Comparison of ENCODE assay signal across 11 mouse cellular contexts in genomic region chr12:85201830-85202147, GRCm38 (mm10). TPM values are rescaled to one million over a fixed set of nuclear protein-coding genes. Genes with fewer than 3 reads are reported as not detected.
DNase-seq lines count a peak whose midpoint lies in the region; ATAC-seq lines count a peak whose summit lies in the region.
"Had no signal": no experiment of that assay in that cellular context is flagged by ENCODE, and none has a peak within 500 bp of the region (broad histone marks: within the 10 kb centered on the region; RNA-seq: fewer than 3 reads in every experiment).

No protein-coding gene starts in this region.

- H3K36me3 ChIP-seq in kidney, embryonic 16.5 days (ENCODE audit: insufficient read depth, low read length): no peaks in the 10 kb centered on the region
- H3K36me3 ChIP-seq in embryonic facial prominence, embryonic 10.5 days (replicated peaks): no peaks in the 10 kb centered on the region
- no peaks in the 10 kb centered on the region for H3K36me3 ChIP-seq in hindbrain, embryonic 12.5 days
- H3K36me3 ChIP-seq in midbrain, embryonic 13.5 days: no peaks in the 10 kb centered on the region
- H3K36me3 ChIP-seq: stomach, embryonic 15.5 days had no signal

- H3K4me3 ChIP-seq in kidney, embryonic 16.5 days (ENCODE audit: low read length): no peak overlapping the region
- H3K4me3 ChIP-seq in embryonic facial prominence, embryonic 10.5 days: peak overlapping the region; percentile 35; the same call in 1 of the 2 replicates
- no peak overlapping the region for H3K4me3 ChIP-seq in hindbrain, embryonic 12.5 days
- H3K4me3 ChIP-seq in midbrain, embryonic 13.5 days (replicated peaks): no peak overlapping the region
- H3K4me3 ChIP-seq: stomach, embryonic 15.5 days had no signal

- no peak for ATAC-seq in kidney, embryonic 16.5 days (ENCODE audit: low FRiP score, low TSS enrichment)
- ATAC-seq in hindbrain, embryonic 12.5 days (ENCODE audit: low FRiP score): no peak
- no peak for ATAC-seq in midbrain, embryonic 13.5 days

- H3K9me3 ChIP-seq in kidney, embryonic 16.5 days (ENCODE audit: low read length): no peaks in the 10 kb centered on the region
- H3K9me3 ChIP-seq in embryonic facial prominence, embryonic 10.5 days: no peaks in the 10 kb centered on the region
- no peaks in the 10 kb centered on the region for H3K9me3 ChIP-seq in hindbrain, embryonic 12.5 days (replicated peaks)
- no peaks in the 10 kb centered on the region for H3K9me3 ChIP-seq in midbrain, embryonic 13.5 days
- H3K9me3 ChIP-seq: stomach, embryonic 15.5 days had no signal

- H3K4me2 ChIP-seq in kidney, embryonic 16.5 days (replicated peaks; ENCODE audit: low read depth, low read length): no peak overlapping the region
- H3K4me2 ChIP-seq in hindbrain, embryonic 12.5 days (replicated peaks): no peak overlapping the region
- no peak overlapping the region for H3K4me2 ChIP-seq in midbrain, embryonic 13.5 days (replicated peaks)
- H3K4me2 ChIP-seq: heart, embryonic 11.5 days; stomach, embryonic 15.5 days had no signal

- DNase-seq in kidney, adult 9 months: no peak
- no peak for DNase-seq in embryonic facial prominence, embryonic 10.5 days (ENCODE audit: low spot score)
- no peak for DNase-seq in adrenal gland, postnatal 25 days
- DNase-seq in cerebellum, adult 9-10 months: no peak
- DNase-seq in urinary bladder, postnatal 36 days (ENCODE audit: low spot score in 2 of 2): no peak
- DNase-seq: right cerebral cortex, postnatal 14 days had no signal

- H3K9ac ChIP-seq in kidney, embryonic 16.5 days (replicated peaks; ENCODE audit: low read length): no peak overlapping the region
- no peak overlapping the region; the same call in 1 of the 2 replicates for H3K9ac ChIP-seq in hindbrain, embryonic 12.5 days
- H3K9ac ChIP-seq in midbrain, embryonic 13.5 days (replicated peaks): no peak overlapping the region
- H3K9ac ChIP-seq: stomach, embryonic 15.5 days had no signal

- 60% methylated on average over 2 of the region's 2 CpGs for WGBS in kidney, embryonic 16.5 days
- WGBS in embryonic facial prominence, embryonic 10.5 days: 70% methylated on average over 2 of the region's 2 CpGs
- WGBS in hindbrain, embryonic 12.5 days: 87% methylated on average over 2 of the region's 2 CpGs
- WGBS in midbrain, embryonic 13.5 days: 76% methylated on average over 2 of the region's 2 CpGs

- H3K27me3 ChIP-seq in kidney, embryonic 16.5 days (ENCODE audit: insufficient read depth, low read length): no peaks in the 10 kb centered on the region
- peaks cover 30% of the 10 kb centered on the region for H3K27me3 ChIP-seq in embryonic facial prominence, embryonic 10.5 days (replicated peaks; ENCODE audit: low read depth, poor library complexity, severe bottlenecking)
- H3K27me3 ChIP-seq in hindbrain, embryonic 12.5 days: peaks cover 10% of the 10 kb centered on the region; the same call in 1 of the 2 replicates
- H3K27me3 ChIP-seq in midbrain, embryonic 13.5 days: no peaks in the 10 kb centered on the region
- H3K27me3 ChIP-seq: stomach, embryonic 15.5 days had no signal

- peak overlapping the region; percentile 41 for H3K27ac ChIP-seq in kidney, embryonic 16.5 days (ENCODE audit: low read length)
- peak overlapping the region; percentile 77 for H3K27ac ChIP-seq in embryonic facial prominence, embryonic 10.5 days (replicated peaks)
- peak overlapping the region; percentile 53 for H3K27ac ChIP-seq in hindbrain, embryonic 12.5 days
- peak overlapping the region; percentile 71; the same call in 1 of the 2 replicates for H3K27ac ChIP-seq in midbrain, embryonic 13.5 days

- peaks cover 30% of the 10 kb centered on the region for H3K4me1 ChIP-seq in kidney, embryonic 16.5 days (ENCODE audit: insufficient read depth, low read length)
- H3K4me1 ChIP-seq in embryonic facial prominence, embryonic 10.5 days: peaks cover 65% of the 10 kb centered on the region
- peaks cover 23% of the 10 kb centered on the region for H3K4me1 ChIP-seq in hindbrain, embryonic 12.5 days
- H3K4me1 ChIP-seq in midbrain, embryonic 13.5 days (replicated peaks): peaks cover 19% of the 10 kb centered on the region

RNA-seq across cellular contexts. Expression of gene Eif2b2, which starts 17.5 kb away (rescaled TPM):
- polyA plus RNA-seq in kidney, embryonic 16.5 days (2015; fragmentation: Nextera tagmentation; extraction: Ambion mirVana): 108 and 110 TPM in 2 replicates
- polyA plus RNA-seq in embryonic facial prominence, embryonic 10.5 days (2016; fragmentation: Nextera tagmentation; extraction: Ambion mirVana): 119 and 122 TPM in 2 replicates
- 78.0 and 82.4 TPM in 2 replicates for polyA plus RNA-seq in hindbrain, embryonic 12.5 days (2016; fragmentation: Nextera tagmentation; extraction: Ambion mirVana)
- 90.4 and 97.3 TPM in 2 replicates for polyA plus RNA-seq in midbrain, embryonic 13.5 days (2015; fragmentation: Nextera tagmentation; extraction: Ambion mirVana)
- 68.0 and 83.9 TPM in 2 replicates for total RNA-seq in adrenal gland, postnatal 25 days (2021)

RNA-seq across cellular contexts. Expression of gene Pgf, which starts 24.2 kb away (rescaled TPM):
- 16.9 and 18.4 TPM in 2 replicates for polyA plus RNA-seq in kidney, embryonic 16.5 days (2015; fragmentation: Nextera tagmentation; extraction: Ambion mirVana)
- polyA plus RNA-seq in embryonic facial prominence, embryonic 10.5 days (2016; fragmentation: Nextera tagmentation; extraction: Ambion mirVana): 9.3 and 9.8 TPM in 2 replicates
- 10.6 and 11.2 TPM in 2 replicates for polyA plus RNA-seq in hindbrain, embryonic 12.5 days (2016; fragmentation: Nextera tagmentation; extraction: Ambion mirVana)
- polyA plus RNA-seq in midbrain, embryonic 13.5 days (2015; fragmentation: Nextera tagmentation; extraction: Ambion mirVana): 5.7 and 6.3 TPM in 2 replicates
- 1.4 and 1.8 TPM in 2 replicates for total RNA-seq in adrenal gland, postnatal 25 days (2021)

RNA-seq across cellular contexts. Expression of gene Rps6kl1, which starts 50.7 kb away (rescaled TPM):
- polyA plus RNA-seq in kidney, embryonic 16.5 days (2015; fragmentation: Nextera tagmentation; extraction: Ambion mirVana): 0.86 and 1.1 TPM in 2 replicates
- polyA plus RNA-seq in embryonic facial prominence, embryonic 10.5 days (2016; fragmentation: Nextera tagmentation; extraction: Ambion mirVana): 2.0 and 2.2 TPM in 2 replicates
- 7.2 and 7.6 TPM in 2 replicates for polyA plus RNA-seq in hindbrain, embryonic 12.5 days (2016; fragmentation: Nextera tagmentation; extraction: Ambion mirVana)
- polyA plus RNA-seq in midbrain, embryonic 13.5 days (2015; fragmentation: Nextera tagmentation; extraction: Ambion mirVana): 15.6 and 16.6 TPM in 2 replicates
- total RNA-seq in adrenal gland, postnatal 25 days (2021): 1.0 and 1.1 TPM in 2 replicates
